Mouse (Mus musculus): Measurements from ENCODE around the gene Atg10. TPM values are rescaled to one million over a fixed set of nuclear protein-coding genes. Genes with fewer than 3 reads are reported as not detected.
A peak's percentile ranks its signal among the peaks of the same experiment; 100 is the strongest.

Gene Atg10
- total RNA-seq, 1 experiment from 2014 or later: 11.7 TPM

- no peak for ATAC-seq (replicated peaks in 1 of 2; ENCODE audit: insufficient read depth in 1 of 2, low FRiP score in 2 of 2, low TSS enrichment in 1 of 2, low read depth in 1 of 2, poor library complexity in 2 of 2, severe bottlenecking in 2 of 2)
Observed at GRCm38 (mm10) chr13:90890111-90890510, 333.7 kb downstream of the Atg10 start.

- ATAC-seq (replicated peaks in 1 of 2; ENCODE audit: insufficient read depth in 1 of 2, low FRiP score in 2 of 2, low TSS enrichment in 1 of 2, low read depth in 1 of 2, poor library complexity in 2 of 2, severe bottlenecking in 2 of 2): peak; percentile 69 to 75
Observed at GRCm38 (mm10) chr13:90886568-90886983, 337.2 kb downstream of the Atg10 start.

GRCm38 (mm10) chr13:90885856-90886532, 337.8 kb downstream of the Atg10 start:
- peak; percentile 22 to 25; a peak in 3 of 4 replicates for ATAC-seq (replicated peaks in 1 of 2; ENCODE audit: insufficient read depth in 1 of 2, low FRiP score in 2 of 2, low TSS enrichment in 1 of 2, low read depth in 1 of 2, poor library complexity in 2 of 2, severe bottlenecking in 2 of 2)

Other genes with a start within 250 kb of the Atg10 start
- gene Ssbp2, start 236.3 kb upstream of the Atg10 start, total RNA-seq (2017): 108 and 117 TPM in 2 replicates

Data from hematopoietic stem cell, adult 5-6 weeks (primary cell).